Mouse (Mus musculus) G1E-ER4 (cell line): ENCODE results near the gene Pigh. TPM values are rescaled to one million over a fixed set of nuclear protein-coding genes. Genes with fewer than 3 reads are reported as not detected.

ENCODE experiments used
- GATA1 ChIP-seq: IDR thresholded peaks from one replicate; pipeline ENCODE4 v1.8.0; 2012; ENCODE audit warnings: low read length, inconsistent platforms
- polyA plus RNA-seq: library from polyadenylated mRNA; stranded (reverse); fragments of >175 nt; gene quantifications from 2 replicates; pipeline ENCODE4 v1.2.3, GENCODE M21; 2012

Gene Pigh
- polyA plus RNA-seq, 1 experiment = 14.1 TPM

- no peak for TF ChIP-seq GATA1
These were observed 43.3 kb downstream of the Pigh start for GRCm38 (mm10) chr12:79046171-79046570.

GRCm38 (mm10) chr12:79044668-79045067 lies 44.8 kb downstream of the Pigh start:
- no peak for TF ChIP-seq GATA1

GRCm38 (mm10) chr12:79041436-79041835 lies 48.0 kb downstream of the Pigh start:
- TF ChIP-seq GATA1 = no peak

GRCm38 (mm10) chr12:79040201-79040827 lies 49.1 kb downstream of the Pigh start:
- TF ChIP-seq GATA1 = no peak

GRCm38 (mm10) chr12:79039708-79040107 lies 49.7 kb downstream of the Pigh start:
- TF ChIP-seq GATA1 = no peak

GRCm38 (mm10) chr12:79035349-79035748 lies 54.1 kb downstream of the Pigh start:
- TF ChIP-seq GATA1 = no peak

- no peak for TF ChIP-seq GATA1
These were observed 55.1 kb downstream of the Pigh start for GRCm38 (mm10) chr12:79034331-79034730.

Other genes with a start within 250 kb of the Pigh start
- 4.3 and 4.7 TPM in 2 replicates for gene Atp6v1d, start 228.0 kb downstream of the Pigh start, polyA plus RNA-seq
- 23.1 and 30.1 TPM in 2 replicates for gene Eif2s1, start 227.8 kb downstream of the Pigh start, polyA plus RNA-seq
- gene Plek2, start 182.7 kb downstream of the Pigh start, polyA plus RNA-seq = not detected in 2 replicates
- gene Tmem229b, start 82.0 kb downstream of the Pigh start, polyA plus RNA-seq = 5.3 and 6.1 TPM in 2 replicates
- not detected in 2 replicates for gene Plekhh1, start 60.5 kb downstream of the Pigh start, polyA plus RNA-seq
- gene Arg2, start 41.1 kb upstream of the Pigh start, polyA plus RNA-seq = not detected in 2 replicates
- 51.5 and 73.3 TPM in 2 replicates for gene Vti1b, start 83.0 kb upstream of the Pigh start, polyA plus RNA-seq
- 1.6 and 2.1 TPM in 2 replicates for gene Rdh11, start 102.6 kb upstream of the Pigh start, polyA plus RNA-seq
- not detected in 2 replicates for gene Rdh12, start 119.3 kb upstream of the Pigh start, polyA plus RNA-seq
- 4.6 and 9.0 TPM in 2 replicates for gene Zfyve26, start 206.7 kb upstream of the Pigh start, polyA plus RNA-seq
- 0.42 and 0.51 TPM in 2 replicates for gene Rad51b, start 207.6 kb upstream of the Pigh start, polyA plus RNA-seq